Mouse (Mus musculus) kidney, embryonic 14.5 days (tissue): ENCODE data around the gene Elac2. TPM values are rescaled to one million over a fixed set of nuclear protein-coding genes. Genes with fewer than 3 reads are reported as not detected.

Experiments
- ATAC-seq: fragments of 200-750 bp; cut with Nextera tagmentation; 2 replicates; pipeline ENCODE4 v1.8.0; 2017; ENCODE audit warnings: moderate number of reproducible peaks, mild to moderate bottlenecking, moderate TSS enrichment, moderate library complexity; ENCODE audit not compliant: low FRiP score, low TSS enrichment
- H3K27ac ChIP-seq: fragments of 300-500 bp; sonication (generic); 2 replicates; pipeline ENCODE4 v1.5.1; 2014; ENCODE audit warnings: low read depth, mild to moderate bottlenecking, low read length, moderate library complexity, mixed read lengths
- H3K27me3 ChIP-seq: fragments of 300-500 bp; sonication (generic); 2 replicates; pipeline ENCODE4 v1.6.1; 2014; ENCODE audit warnings: mild to moderate bottlenecking, low read length; ENCODE audit not compliant: control insufficient read depth, insufficient read depth
- H3K36me3 ChIP-seq: fragments of 300-500 bp; sonication (generic); 2 replicates; pipeline ENCODE4 v1.6.1; 2014; ENCODE audit warnings: low read length, mixed read lengths; ENCODE audit not compliant: control insufficient read depth, insufficient read depth
- H3K4me1 ChIP-seq: fragments of 300-500 bp; sonication (generic); 2 replicates; pipeline ENCODE4 v1.6.1; 2014; ENCODE audit warnings: low read length, mixed read lengths; ENCODE audit not compliant: control insufficient read depth, insufficient read depth
- H3K4me2 ChIP-seq: fragments of 300-500 bp; sonication (generic); replicated peaks from 2 replicates; pipeline ENCODE4 v1.6.1; 2014; ENCODE audit warnings: low read depth, mild to moderate bottlenecking, low read length
- H3K4me3 ChIP-seq: fragments of 300-500 bp; sonication (generic); 2 replicates; pipeline ENCODE4 v1.5.1; 2014; ENCODE audit warnings: mild to moderate bottlenecking, low read length
- H3K9ac ChIP-seq: fragments of 300-500 bp; sonication (generic); 2 replicates; pipeline ENCODE4 v1.6.1; 2014; ENCODE audit warnings: low read depth, mild to moderate bottlenecking, low read length, moderate library complexity
- H3K9me3 ChIP-seq: fragments of 300-500 bp; sonication (generic); 2 replicates; pipeline ENCODE4 v1.6.1; 2016; ENCODE audit warnings: low read length; ENCODE audit not compliant: control insufficient read depth
- WGBS: fragments of 180-500 bp; shearing (Covaris S2); extraction: QIAGEN DNeasy Blood & Tissue Kit; methylation state at CpG from one replicate; pipeline ENCODE4 v1.1.7; 2014; 5-methylcytosine and 5-hydroxymethylcytosine counted together
- polyA plus RNA-seq: library from polyadenylated mRNA; unstranded; fragments of >200 nt; fragmentation: Nextera tagmentation; extraction: Ambion mirVana; gene quantifications from 2 replicates; pipeline ENCODE4 v1.2.1, GENCODE M21; 2014

Gene Elac2
- polyA plus RNA-seq, 1 experiment from 2014 or later, result 38.4 TPM

DNA sequence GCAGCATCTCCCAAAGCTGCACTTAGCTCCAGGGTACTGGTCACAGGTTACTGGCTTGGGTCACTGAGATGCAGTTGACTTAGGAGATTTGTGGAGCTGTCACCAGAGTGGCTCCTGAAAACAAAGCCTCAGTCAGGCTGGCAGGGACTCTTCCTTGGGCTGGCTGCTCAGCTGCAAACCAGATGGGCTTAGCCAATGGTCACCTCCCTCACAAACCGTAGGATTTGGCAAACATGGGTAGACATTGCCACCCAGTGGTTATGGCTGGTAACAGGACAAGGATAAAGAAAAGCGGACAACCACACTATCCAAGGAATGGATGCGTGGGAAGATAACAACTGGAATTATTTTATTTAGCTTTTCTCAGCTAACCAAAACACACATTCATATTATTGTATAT lies 10.3 kb upstream of the Elac2 start:
- H3K4me1 ChIP-seq, result no peaks in the 10 kb centered on the region
- H3K27me3 ChIP-seq, result no peaks in the 10 kb centered on the region
- no peak overlapping the region for H3K27ac ChIP-seq
- 8% methylated on average over 3 of the region's 3 CpGs for WGBS
- no peak overlapping the region for H3K4me2 ChIP-seq
- peak; percentile 91 for ATAC-seq
- no peaks in the 10 kb centered on the region for H3K9me3 ChIP-seq
- no peak overlapping the region for H3K4me3 ChIP-seq
- H3K36me3 ChIP-seq, result no peaks in the 10 kb centered on the region
- no peak overlapping the region for H3K9ac ChIP-seq

DNA sequence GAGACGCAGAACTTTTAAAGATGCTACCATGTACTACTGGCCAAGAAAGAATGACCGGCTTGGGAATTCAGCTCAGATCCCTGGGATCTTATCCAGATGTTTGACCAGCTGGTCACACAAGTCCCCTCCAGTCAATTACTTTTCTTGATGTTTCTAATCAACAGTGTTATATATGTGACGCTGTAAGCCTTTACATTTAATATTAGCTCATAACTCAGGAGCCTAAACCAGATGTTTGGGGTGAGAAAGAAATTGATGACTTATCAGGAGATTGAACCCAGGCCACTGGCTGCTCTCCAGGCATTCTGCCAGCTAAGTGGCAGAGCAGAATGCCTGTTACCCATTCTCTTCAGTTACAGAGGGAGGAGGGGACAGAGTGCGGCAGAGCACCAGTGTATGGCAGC lies 9.9 kb upstream of the Elac2 start:
- H3K4me2 ChIP-seq, result no peak overlapping the region
- 51% methylated on average over 4 of the region's 4 CpGs for WGBS
- no peak for ATAC-seq
- H3K27ac ChIP-seq, result no peak overlapping the region
- H3K27me3 ChIP-seq, result no peaks in the 10 kb centered on the region
- no peak overlapping the region for H3K9ac ChIP-seq
- no peaks in the 10 kb centered on the region for H3K9me3 ChIP-seq
- no peaks in the 10 kb centered on the region for H3K36me3 ChIP-seq
- H3K4me3 ChIP-seq, result no peak overlapping the region
- no peaks in the 10 kb centered on the region for H3K4me1 ChIP-seq

DNA sequence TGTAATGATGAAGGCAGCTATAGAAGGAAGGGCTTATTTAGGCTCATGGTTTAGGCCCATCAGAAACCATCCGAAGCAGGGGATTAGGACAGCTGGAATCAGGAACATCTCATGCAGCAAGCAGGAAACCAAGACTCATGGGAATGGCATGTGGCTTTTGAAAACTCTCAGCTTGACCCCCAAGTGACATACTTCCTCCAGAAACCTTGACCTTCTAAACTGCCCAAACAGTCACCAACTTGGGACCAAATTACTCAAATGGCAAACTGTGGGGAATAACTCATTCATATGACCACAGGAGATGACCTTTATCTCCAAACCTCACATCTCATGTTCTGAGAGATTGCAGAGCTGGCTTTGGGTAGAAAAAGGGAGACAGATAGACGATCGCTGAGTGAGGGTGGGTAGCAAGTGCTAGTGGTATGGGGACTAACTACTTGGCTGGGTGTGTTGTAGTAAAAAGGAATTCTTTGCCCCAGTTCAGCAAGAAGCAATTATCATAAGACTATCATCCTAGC lies 7.3 kb upstream of the Elac2 start:
- Histone ChIP-seq H3K4me2 (no peak overlapping the region), H3K9ac (no peak overlapping the region), H3K27ac (no peak overlapping the region), H3K27me3 (no peaks in the 10 kb centered on the region), H3K4me1 (no peaks in the 10 kb centered on the region), H3K9me3 (no peaks in the 10 kb centered on the region), H3K36me3 (no peaks in the 10 kb centered on the region), H3K4me3 (no peak overlapping the region)
- WGBS, result 66% methylated on average over 3 of the region's 3 CpGs
- no peak for ATAC-seq

DNA sequence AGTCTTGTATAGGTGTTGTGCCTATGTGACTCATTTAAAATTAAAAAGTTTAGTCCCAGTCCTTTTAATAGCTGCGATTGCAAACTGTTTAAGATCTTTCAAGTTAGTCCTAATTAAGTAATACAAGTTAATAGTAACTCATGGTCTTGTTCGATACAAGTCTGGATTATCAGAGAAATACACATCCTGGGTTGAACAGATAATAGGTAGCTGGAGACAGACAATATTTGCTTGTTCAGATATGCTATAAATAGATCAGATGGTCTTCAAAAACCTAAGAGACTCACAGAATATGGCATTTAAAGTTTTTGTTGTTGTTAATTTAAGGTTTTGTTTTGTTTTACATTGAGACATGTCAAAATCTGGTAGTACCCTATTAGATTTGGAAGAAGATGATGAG lies 6.4 kb upstream of the Elac2 start:
- H3K4me2 ChIP-seq, result no peak overlapping the region
- H3K4me1 ChIP-seq, result no peaks in the 10 kb centered on the region
- no peak for ATAC-seq
- no peaks in the 10 kb centered on the region for H3K9me3 ChIP-seq
- no peaks in the 10 kb centered on the region for H3K27me3 ChIP-seq
- WGBS, result 82% methylated on average over 2 of the region's 2 CpGs
- no peak overlapping the region for H3K27ac ChIP-seq
- no peaks in the 10 kb centered on the region for H3K36me3 ChIP-seq
- H3K9ac ChIP-seq, result no peak overlapping the region
- no peak overlapping the region for H3K4me3 ChIP-seq

DNA sequence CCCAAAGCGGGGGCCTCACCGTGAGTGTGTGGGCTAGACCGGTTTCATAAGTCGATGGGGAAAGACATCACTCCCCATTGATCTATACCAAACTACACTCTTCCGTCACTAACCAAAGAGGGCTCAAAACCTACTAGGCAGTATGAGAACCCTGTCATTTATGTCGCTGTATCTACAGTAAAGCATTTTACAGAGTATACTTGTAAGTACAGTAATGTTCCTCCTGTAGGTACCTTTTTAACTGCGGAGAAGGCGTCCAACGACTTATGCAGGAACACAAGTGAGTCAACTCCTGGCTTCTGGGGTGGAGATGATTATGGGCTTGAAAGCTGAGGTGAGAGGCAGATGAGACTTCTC lies 629 bp downstream of the Elac2 start:
- peak overlapping the region; percentile 83 for H3K4me2 ChIP-seq
- peaks cover 32% of the 10 kb centered on the region for H3K36me3 ChIP-seq
- no peaks in the 10 kb centered on the region for H3K27me3 ChIP-seq
- 13% methylated on average over 9 of the region's 9 CpGs for WGBS
- ATAC-seq, result no peak
- H3K4me1 ChIP-seq, result peaks cover 8% of the 10 kb centered on the region
- H3K9me3 ChIP-seq, result no peaks in the 10 kb centered on the region
- H3K4me3 ChIP-seq, result peak overlapping the region; percentile 88
- H3K27ac ChIP-seq, result no peak overlapping the region
- H3K9ac ChIP-seq, result peak overlapping the region; percentile 76

DNA sequence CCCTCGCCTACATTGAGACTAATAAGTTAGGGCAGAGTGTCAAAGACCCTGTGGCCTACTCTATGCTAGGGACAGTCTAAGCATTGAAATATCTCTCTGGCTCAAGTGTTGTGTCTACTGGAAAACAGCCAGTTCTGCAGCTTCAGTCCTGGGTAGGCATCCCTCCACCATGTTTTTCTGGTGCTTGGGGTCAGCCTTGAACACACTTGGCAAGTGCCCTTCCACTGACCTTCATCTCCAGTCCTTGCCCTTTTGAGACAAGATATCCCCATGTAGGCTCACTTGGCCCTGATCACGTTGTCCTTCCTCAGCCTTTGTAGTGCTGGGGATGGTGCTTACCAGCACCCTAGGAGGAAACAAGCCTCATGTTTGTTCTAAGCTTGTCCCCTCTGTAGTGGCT lies 9.7 kb downstream of the Elac2 start:
- H3K27me3 ChIP-seq, result no peaks in the 10 kb centered on the region
- ATAC-seq, result no peak
- H3K4me3 ChIP-seq, result no peak overlapping the region
- no peak overlapping the region for H3K4me2 ChIP-seq
- H3K4me1 ChIP-seq, result no peaks in the 10 kb centered on the region
- peaks cover 88% of the 10 kb centered on the region for H3K36me3 ChIP-seq
- WGBS, result 87% methylated on average over 2 of the region's 2 CpGs
- H3K9me3 ChIP-seq, result no peaks in the 10 kb centered on the region
- no peak overlapping the region for H3K27ac ChIP-seq
- no peak overlapping the region for H3K9ac ChIP-seq

DNA sequence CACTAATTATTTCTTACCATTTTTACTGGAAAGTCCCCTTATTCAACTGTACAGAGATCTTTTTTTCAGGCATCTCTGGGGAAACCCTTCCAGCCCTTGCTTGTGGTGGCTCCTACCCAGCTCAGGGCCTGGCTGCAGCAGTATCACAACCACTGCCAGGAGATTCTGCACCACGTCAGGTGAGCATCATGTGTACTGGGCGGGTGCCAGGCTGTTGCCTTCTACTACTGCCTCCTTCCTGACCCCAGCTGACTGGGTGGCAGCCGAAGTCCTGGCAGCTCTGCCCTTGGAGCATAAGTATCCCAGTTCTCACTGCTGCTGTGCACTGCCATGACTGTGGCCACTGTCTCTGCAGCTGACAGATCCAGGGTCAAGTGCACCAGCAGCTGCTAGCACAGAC lies 19.6 kb downstream of the Elac2 start:
- ATAC-seq, result no peak
- Histone ChIP-seq H3K4me3 (no peak overlapping the region), H3K9me3 (no peaks in the 10 kb centered on the region), H3K27ac (no peak overlapping the region), H3K4me1 (no peaks in the 10 kb centered on the region), H3K27me3 (no peaks in the 10 kb centered on the region), H3K4me2 (no peak overlapping the region), H3K36me3 (peaks cover 90% of the 10 kb centered on the region), H3K9ac (no peak overlapping the region)
- 90% methylated on average over 3 of the region's 3 CpGs for WGBS

DNA sequence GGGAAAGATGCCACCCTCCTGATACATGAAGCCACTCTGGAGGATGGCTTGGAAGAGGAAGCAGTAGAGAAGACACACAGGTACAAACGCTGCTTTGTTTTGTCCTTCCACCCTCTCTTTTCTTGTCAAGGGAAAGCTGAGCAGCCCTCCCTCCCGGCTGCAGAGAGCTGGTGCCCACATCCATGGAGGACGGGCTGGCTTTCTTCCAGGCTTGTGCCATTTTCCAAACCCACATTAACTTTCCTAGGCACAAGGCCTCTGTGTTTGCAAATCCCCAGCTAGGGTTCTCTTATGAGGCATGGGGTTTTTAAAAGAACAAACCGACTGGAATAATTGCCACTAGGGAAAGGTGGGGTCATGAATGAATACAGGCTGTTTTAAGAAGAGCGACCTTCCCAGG lies 20.8 kb downstream of the Elac2 start:
- Histone ChIP-seq H3K27me3 (no peaks in the 10 kb centered on the region), H3K4me3 (no peak overlapping the region), H3K9ac (no peak overlapping the region), H3K9me3 (no peaks in the 10 kb centered on the region), H3K36me3 (peaks cover 84% of the 10 kb centered on the region), H3K4me2 (no peak overlapping the region), H3K27ac (no peak overlapping the region), H3K4me1 (no peaks in the 10 kb centered on the region)
- ATAC-seq, result no peak
- 94% methylated on average over 5 of the region's 5 CpGs for WGBS

DNA sequence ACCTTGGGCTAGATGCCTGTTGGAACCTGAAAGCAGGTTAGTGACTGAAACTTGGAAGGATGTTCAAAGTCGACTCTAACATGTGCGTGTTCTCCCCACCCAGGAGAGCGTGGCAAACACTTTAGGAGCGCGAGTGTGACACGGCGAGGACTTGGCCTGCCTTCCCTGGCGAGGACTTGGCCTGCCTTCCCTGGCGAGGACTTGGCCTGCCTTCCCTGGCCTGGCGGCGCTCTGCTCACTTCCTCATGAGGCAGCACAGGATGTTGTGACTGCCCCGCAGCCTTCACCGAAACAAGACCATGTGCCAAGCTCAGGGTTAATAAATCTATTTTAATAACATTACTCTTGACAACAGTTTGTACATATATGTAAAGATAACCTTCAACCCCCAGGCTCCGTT lies 22.9 kb downstream of the Elac2 start:
- Histone ChIP-seq H3K4me1 (no peaks in the 10 kb centered on the region), H3K9me3 (no peaks in the 10 kb centered on the region), H3K27me3 (no peaks in the 10 kb centered on the region), H3K27ac (no peak overlapping the region), H3K9ac (no peak overlapping the region), H3K4me3 (no peak overlapping the region), H3K4me2 (no peak overlapping the region), H3K36me3 (peaks cover 75% of the 10 kb centered on the region)
- 90% methylated on average over 14 of the region's 14 CpGs for WGBS
- no peak for ATAC-seq

DNA sequence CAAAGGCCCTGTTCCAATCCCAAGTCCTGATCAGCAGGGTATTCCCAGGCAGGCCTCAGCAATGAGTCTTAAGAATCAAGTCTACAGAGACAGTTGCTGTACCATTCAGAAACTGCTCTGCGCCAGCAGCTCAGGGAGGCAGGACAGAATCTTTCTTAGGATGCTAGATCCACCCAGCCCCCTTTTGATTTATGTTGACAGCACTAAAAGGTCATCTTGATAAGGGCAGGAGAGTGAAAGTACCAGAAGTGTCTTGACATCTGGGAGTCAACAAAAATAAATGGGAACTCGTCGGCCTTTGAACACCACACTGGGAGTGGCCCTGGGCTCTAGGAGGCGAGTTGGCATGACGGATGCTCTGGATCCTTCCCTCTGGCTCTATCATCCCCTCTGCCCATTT lies 24.8 kb downstream of the Elac2 start:
- Histone ChIP-seq H3K27ac (no peak overlapping the region), H3K4me1 (no peaks in the 10 kb centered on the region), H3K4me2 (no peak overlapping the region), H3K9me3 (no peaks in the 10 kb centered on the region), H3K4me3 (no peak overlapping the region), H3K9ac (no peak overlapping the region), H3K27me3 (no peaks in the 10 kb centered on the region), H3K36me3 (peaks cover 56% of the 10 kb centered on the region)
- ATAC-seq, result no peak
- WGBS, result 39% methylated on average over 5 of the region's 5 CpGs
